Mouse (Mus musculus) retina, postnatal 1 day (tissue): ENCODE results near the gene Ces3b.
"Not testable (repeated sequence)": the region's sequence is repeated elsewhere in the genome, so short reads cannot be mapped to it uniquely, and the experiment has no call there.

Experiments
- DNase-seq: peaks from one replicate; pipeline ENCODE4 v3.0.0-alpha.2; 2012

Gene Ces3b

GRCm38 (mm10) chr8:105083449-105084050 is at the start of gene Ces3b:
Ces3b (plus strand) TSS chr8:105083753.
- no peak for DNase-seq

- no peak for DNase-seq
Measured at GRCm38 (mm10) chr8:105043510-105043909, 40.0 kb upstream of the Ces3b start.

- no peak for DNase-seq
Measured at GRCm38 (mm10) chr8:105045824-105046401, 37.6 kb upstream of the Ces3b start.

- DNase-seq, result no peak
Measured at GRCm38 (mm10) chr8:105048371-105048854, 35.1 kb upstream of the Ces3b start, which contains the start of gene Ces3a. Ces3a (plus strand) TSS chr8:105048601.

- DNase-seq, result no peak
Measured at GRCm38 (mm10) chr8:105056211-105056610, 27.3 kb upstream of the Ces3b start.

- no peak for DNase-seq
Measured at GRCm38 (mm10) chr8:105060056-105060455, 23.5 kb upstream of the Ces3b start.

- DNase-seq, result peak; percentile 79
Measured at GRCm38 (mm10) chr8:105066761-105067160, 16.8 kb upstream of the Ces3b start.

- not testable (repeated sequence) for DNase-seq
Measured at GRCm38 (mm10) chr8:105067905-105068304, 15.6 kb upstream of the Ces3b start.

- no peak for DNase-seq
Measured at GRCm38 (mm10) chr8:105068971-105069370, 14.6 kb upstream of the Ces3b start.

GRCm38 (mm10) chr8:105076601-105077000 is 7.0 kb upstream of the Ces3b start:
- no peak for DNase-seq

GRCm38 (mm10) chr8:105077071-105077470 is 6.5 kb upstream of the Ces3b start:
- DNase-seq, result peak; percentile 31

- DNase-seq, result no peak
Measured at GRCm38 (mm10) chr8:105078591-105078990, 5.0 kb upstream of the Ces3b start.

GRCm38 (mm10) chr8:105080814-105081336 is 2.7 kb upstream of the Ces3b start:
- DNase-seq, result no peak

- not testable (repeated sequence) for DNase-seq
Measured at GRCm38 (mm10) chr8:105088166-105088565, 4.6 kb downstream of the Ces3b start.

GRCm38 (mm10) chr8:105088581-105088980 is 5.0 kb downstream of the Ces3b start:
- no peak for DNase-seq

- DNase-seq, result no peak
Measured at GRCm38 (mm10) chr8:105093992-105094391, 10.4 kb downstream of the Ces3b start.

- not testable (repeated sequence) for DNase-seq
Measured at GRCm38 (mm10) chr8:105102101-105102785, 18.7 kb downstream of the Ces3b start.

GRCm38 (mm10) chr8:105103701-105104100 is 20.1 kb downstream of the Ces3b start:
- not testable (repeated sequence) for DNase-seq

GRCm38 (mm10) chr8:105104220-105104619 is 20.7 kb downstream of the Ces3b start:
- DNase-seq, result no peak

- DNase-seq, result no peak
Measured at GRCm38 (mm10) chr8:105129864-105130263, 46.3 kb downstream of the Ces3b start.

- DNase-seq, result no peak
Measured at GRCm38 (mm10) chr8:105131509-105131908, 48.0 kb downstream of the Ces3b start, which contains the start of gene Ces4a. Ces4a (plus strand) TSS chr8:105131800.

GRCm38 (mm10) chr8:105138423-105138822 is 54.9 kb downstream of the Ces3b start:
- peak; percentile 69 for DNase-seq

GRCm38 (mm10) chr8:105142395-105142794 is 58.8 kb downstream of the Ces3b start:
- no peak for DNase-seq
